8 mouse cellular contexts compared by ENCODE assay signal in the genomic region with DNA sequence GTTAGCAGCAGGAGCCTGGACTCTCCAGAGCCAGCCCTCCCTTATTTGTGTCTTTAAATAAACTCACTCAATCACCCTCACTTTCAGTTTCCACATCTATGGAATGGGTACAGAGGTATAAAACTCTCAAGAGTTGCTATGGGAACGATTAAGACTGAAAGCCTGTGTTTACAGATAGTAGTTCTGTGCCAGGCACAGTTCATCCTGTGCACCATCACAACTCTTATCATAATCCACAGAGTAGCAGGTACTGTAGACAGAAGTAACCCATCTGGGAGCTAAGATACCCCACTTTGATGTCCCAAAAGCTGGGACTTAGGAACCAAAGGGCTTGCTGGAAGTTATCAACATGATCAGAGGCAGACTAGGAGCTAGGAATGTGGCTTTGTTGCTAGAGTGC. TPM values are rescaled to one million over a fixed set of nuclear protein-coding genes. Genes with fewer than 3 reads are reported as not detected.
DNase-seq lines count a peak whose midpoint lies in the region; ATAC-seq and TF ChIP-seq lines count a peak whose summit lies in the region.

No protein-coding gene starts in this region.

- no peaks in the 10 kb centered on the region for H3K27me3 ChIP-seq in heart, embryonic 15.5 days
- no peaks in the 10 kb centered on the region for H3K27me3 ChIP-seq in heart, embryonic 10.5 days (ENCODE audit: insufficient read depth, poor library complexity, severe bottlenecking)
- H3K27me3 ChIP-seq in E14TG2a.4 (ENCODE audit: insufficient read depth, low read length) = no peaks in the 10 kb centered on the region
- no peaks in the 10 kb centered on the region for H3K27me3 ChIP-seq in forebrain, embryonic 14.5 days (replicated peaks; ENCODE audit: control insufficient read depth, insufficient read depth, low read length)
- no peaks in the 10 kb centered on the region for H3K27me3 ChIP-seq in thymus, adult 2 months (ENCODE audit: control insufficient read depth, insufficient read depth, low read length)

- no peak for ATAC-seq in heart, embryonic 15.5 days (replicated peaks; ENCODE audit: insufficient number of reproducible peaks, insufficient read depth, low FRiP score, low read depth)
- ATAC-seq in forebrain, embryonic 14.5 days = no peak
- peak; percentile 9 for ATAC-seq in megakaryocyte progenitor cell, adult 5-6 weeks (replicated peaks; ENCODE audit: poor library complexity)
- no peak for ATAC-seq in inflammation-experienced regulatory T-cells, adult 6 months

- H3K9me3 ChIP-seq in heart, embryonic 15.5 days (replicated peaks) = no peaks in the 10 kb centered on the region
- H3K9me3 ChIP-seq in heart, embryonic 10.5 days = no peaks in the 10 kb centered on the region
- H3K9me3 ChIP-seq in E14TG2a.4 (ENCODE audit: low read length) = no peaks in the 10 kb centered on the region
- H3K9me3 ChIP-seq in forebrain, embryonic 14.5 days (replicated peaks; ENCODE audit: control insufficient read depth, low read length) = no peaks in the 10 kb centered on the region

- no peak overlapping the region for H3K4me3 ChIP-seq in heart, embryonic 15.5 days
- H3K4me3 ChIP-seq in heart, embryonic 10.5 days = no peak overlapping the region
- H3K4me3 ChIP-seq in E14TG2a.4 (replicated peaks; ENCODE audit: low read length) = peak overlapping the region; percentile 88
- no peak overlapping the region for H3K4me3 ChIP-seq in forebrain, embryonic 14.5 days (ENCODE audit: low read depth, low read length)
- no peak overlapping the region for H3K4me3 ChIP-seq in thymus, adult 2 months (ENCODE audit: control insufficient read depth, insufficient read depth, low read length)

- peaks cover 24% of the 10 kb centered on the region for H3K4me1 ChIP-seq in heart, embryonic 15.5 days (replicated peaks)
- H3K4me1 ChIP-seq in heart, embryonic 10.5 days = peaks cover 19% of the 10 kb centered on the region
- H3K4me1 ChIP-seq in E14TG2a.4 (replicated peaks; ENCODE audit: low read depth, low read length) = peaks cover 71% of the 10 kb centered on the region
- peaks cover 11% of the 10 kb centered on the region for H3K4me1 ChIP-seq in forebrain, embryonic 14.5 days (ENCODE audit: control insufficient read depth, insufficient read depth, low read length)
- H3K4me1 ChIP-seq in thymus, adult 2 months (replicated peaks; ENCODE audit: control insufficient read depth, insufficient read depth, low read length) = peaks cover 19% of the 10 kb centered on the region

- 63% methylated on average over 1 of the region's 1 CpGs for WGBS in heart, embryonic 15.5 days
- 70% methylated on average over 1 of the region's 1 CpGs for WGBS in heart, embryonic 10.5 days
- 95% methylated on average over 1 of the region's 1 CpGs for WGBS in forebrain, embryonic 14.5 days
- WGBS in thymus, adult 2 months = 81% methylated on average over 1 of the region's 1 CpGs

- peak overlapping the region; percentile 95 for H3K4me2 ChIP-seq in heart, embryonic 15.5 days
- peak overlapping the region; percentile 77; the same call in 1 of the 2 replicates for H3K4me2 ChIP-seq in forebrain, embryonic 14.5 days (ENCODE audit: low read length)

- no peak for DNase-seq in heart, embryonic 10.5 days (ENCODE audit: low spot score)
- DNase-seq in forebrain, embryonic 14.5 days (ENCODE audit: low spot score) = peak; percentile 10
- no peak for DNase-seq in ovary, postnatal 14 days (ENCODE audit: low spot score)
- DNase-seq in thymus, adult 2 months = no peak

- no peak overlapping the region for H3K9ac ChIP-seq in heart, embryonic 15.5 days
- H3K9ac ChIP-seq in forebrain, embryonic 14.5 days (ENCODE audit: low read length) = no peak overlapping the region

- no peaks in the 10 kb centered on the region for H3K36me3 ChIP-seq in heart, embryonic 15.5 days
- H3K36me3 ChIP-seq in heart, embryonic 10.5 days = no peaks in the 10 kb centered on the region
- no peaks in the 10 kb centered on the region for H3K36me3 ChIP-seq in E14TG2a.4 (ENCODE audit: insufficient read depth, low read length)
- H3K36me3 ChIP-seq in forebrain, embryonic 14.5 days (ENCODE audit: control insufficient read depth, insufficient read depth, low read length) = no peaks in the 10 kb centered on the region
- no peaks in the 10 kb centered on the region for H3K36me3 ChIP-seq in thymus, adult 2 months (ENCODE audit: control insufficient read depth, insufficient read depth, low read length)

- no peak for TF ChIP-seq POLR2A in thymus, adult 2 months (IDR thresholded peaks at IDR 0.05; ENCODE audit: control insufficient read depth, extremely low read depth, insufficient read depth, low read length, poor library complexity)

- TF ChIP-seq CTCF in E14TG2a.4 (conservative IDR thresholded peaks at IDR 0.05; ENCODE audit: low read length) = no peak
- TF ChIP-seq CTCF in thymus, adult 2 months (IDR thresholded peaks at IDR 0.05; ENCODE audit: borderline replicate concordance, control insufficient read depth, extremely low read depth, insufficient read depth, low read length, poor library complexity) = no peak

- H3K27ac ChIP-seq in heart, embryonic 15.5 days = no peak overlapping the region
- H3K27ac ChIP-seq in heart, embryonic 10.5 days = no peak overlapping the region
- H3K27ac ChIP-seq in forebrain, embryonic 14.5 days (ENCODE audit: low read depth, low read length) = no peak overlapping the region
- H3K27ac ChIP-seq in thymus, adult 2 months (ENCODE audit: control insufficient read depth, insufficient read depth, low read length) = no peak overlapping the region

RNA-seq across cellular contexts. Expression of a gene that starts 1.7 kb away (rescaled TPM):
- polyA plus RNA-seq in heart, embryonic 15.5 days (2015; fragmentation: Nextera tagmentation; extraction: Ambion mirVana) = 43.9 and 61.7 TPM in 2 replicates
- 31.5 and 36.8 TPM in 2 replicates for polyA plus RNA-seq in heart, embryonic 10.5 days (2016; fragmentation: Nextera tagmentation; extraction: Ambion mirVana)
- polyA plus RNA-seq in forebrain, embryonic 14.5 days (2014; fragmentation: Nextera tagmentation; extraction: Ambion mirVana) = 95.6 and 110 TPM in 2 replicates
- 121 and 145 TPM in 2 replicates for total RNA-seq in megakaryocyte progenitor cell, adult 5-6 weeks (2015)
- total RNA-seq in megakaryocyte progenitor cell, adult 5-6 weeks (2017) = 47.6 and 62.6 TPM in 2 replicates
- 104 and 127 TPM in 2 replicates for polyA plus RNA-seq in thymus, adult 2 months (2012; rRNA removed)
- polyA plus RNA-seq in inflammation-experienced regulatory T-cells, adult 6 months (2017; shearing (Covaris generic)) = 100 to 1,000 TPM in 2 of 3 experiments, 10 to 100 TPM in 1; 77.2 to 213 (median 144) TPM

RNA-seq across cellular contexts. Expression of a gene that starts 12.6 kb away (rescaled TPM):
- polyA plus RNA-seq in heart, embryonic 15.5 days (2015; fragmentation: Nextera tagmentation; extraction: Ambion mirVana) = 0.14 TPM in 1 of 2 replicates, not detected in the other
- not detected in 2 replicates for polyA plus RNA-seq in heart, embryonic 10.5 days (2016; fragmentation: Nextera tagmentation; extraction: Ambion mirVana)
- polyA plus RNA-seq in forebrain, embryonic 14.5 days (2014; fragmentation: Nextera tagmentation; extraction: Ambion mirVana) = 0.22 and 0.48 TPM in 2 replicates
- not detected in 2 replicates for total RNA-seq in megakaryocyte progenitor cell, adult 5-6 weeks (2015)
- total RNA-seq in megakaryocyte progenitor cell, adult 5-6 weeks (2017) = not detected in 2 replicates
- 0.27 and 0.34 TPM in 2 replicates for polyA plus RNA-seq in thymus, adult 2 months (2012; rRNA removed)
- not detected for polyA plus RNA-seq in inflammation-experienced regulatory T-cells, adult 6 months (2017; shearing (Covaris generic))
